Mouse (Mus musculus) kidney, adult 2 months (tissue): ENCODE measurements around the gene Eno2.

Experiments
- CTCF ChIP-seq: fragments of 200-500 bp; conservative IDR thresholded peaks from 2 replicates; pipeline ENCODE4 v1.5.1; 2011; ENCODE audit warnings: low read depth, mild to moderate bottlenecking, control low read depth, low read length, moderate library complexity, mixed read lengths; ENCODE audit not compliant: insufficient read depth, insufficient read length
- POLR2A ChIP-seq: fragments of 200-500 bp; IDR thresholded peaks from one replicate; pipeline ENCODE4 v1.6.1; 2011; ENCODE audit warnings: low read depth, low read length, control low read depth

- TF ChIP-seq POLR2A (no peak), CTCF (no peak)
Observed at GRCm38 (mm10) chr6:124808358-124809012, 39.0 kb upstream of the Eno2 start, which contains the start of gene Spsb2.
